Mouse (Mus musculus) CH12.LX (cell line): ENCODE data around the gene Scg5. TPM values are rescaled to one million over a fixed set of nuclear protein-coding genes. Genes with fewer than 3 reads are reported as not detected.

Source experiments
- DNase-seq: peaks from one replicate; pipeline ENCODE4 v3.0.0-alpha.2; 2013; ENCODE audit errors: extremely low read depth
- H3K27ac ChIP-seq: 2 replicates; pipeline ENCODE4 v1.5.1; 2012; ENCODE audit warnings: low read depth, mild to moderate bottlenecking, control low read depth, moderate library complexity; ENCODE audit not compliant: insufficient read depth
- H3K27me3 ChIP-seq: replicated peaks from 2 replicates; pipeline ENCODE3; 2012; ENCODE audit warnings: inconsistent platforms
- H3K36me3 ChIP-seq, 2 experiments: replicated peaks in 1 of 2; 2 replicates each; pipeline versions ENCODE3 to v1.6.1; 2012; ENCODE audit warnings: inconsistent platforms in 1 of 2, low read length in 1 of 2, mild to moderate bottlenecking in 1 of 2, mixed read lengths in 1 of 2, moderate library complexity in 1 of 2; ENCODE audit not compliant: control insufficient read depth in 1 of 2, insufficient read depth in 1 of 2
- H3K4me1 ChIP-seq, 2 experiments: 2 replicates each; pipeline ENCODE4 v1.6.1; 2012; ENCODE audit warnings: inconsistent platforms in 1 of 2, moderate library complexity in 1 of 2; ENCODE audit not compliant: insufficient read depth in 2 of 2, control insufficient read depth in 1 of 2
- H3K4me2 ChIP-seq: 2 replicates; pipeline ENCODE4 v1.6.1; 2012; ENCODE audit warnings: low read depth, mild to moderate bottlenecking, control low read depth; ENCODE audit not compliant: poor library complexity, insufficient read depth, severe bottlenecking
- H3K4me3 ChIP-seq, 3 experiments: fragments of 150-350 bp in 1 of 3; sonication (generic) in 1 of 3; replicated peaks in 1 of 3; 2 replicates each; pipeline versions ENCODE3 to v1.5.1; 2011 to 2012; ENCODE audit warnings: low read depth in 2 of 3, low read length in 2 of 3, mild to moderate bottlenecking in 2 of 3, moderate library complexity in 2 of 3, control low read depth in 1 of 3, improper control_type of control experiment in 1 of 3, inconsistent platforms in 1 of 3, mixed read lengths in 1 of 3; ENCODE audit not compliant: poor library complexity in 1 of 3
- H3K79me2 ChIP-seq: replicated peaks from 2 replicates; pipeline ENCODE4 v1.6.1; 2012; ENCODE audit warnings: mild to moderate bottlenecking, moderate library complexity; ENCODE audit not compliant: control insufficient read depth, poor library complexity, insufficient read depth, severe bottlenecking; ENCODE audit errors: extremely low read depth
- H3K9ac ChIP-seq: 2 replicates; pipeline ENCODE4 v1.6.1; 2012; ENCODE audit warnings: low read depth, mild to moderate bottlenecking, control low read depth, moderate library complexity; ENCODE audit not compliant: insufficient read depth
- H3K9me3 ChIP-seq: replicated peaks from 2 replicates; pipeline ENCODE3; 2012; ENCODE audit warnings: low read length, inconsistent platforms, mixed read lengths
- BHLHE40 ChIP-seq: IDR thresholded peaks from 2 replicates; pipeline ENCODE4 v1.6.1; 2011; ENCODE audit warnings: mild to moderate bottlenecking, low read depth, low read length, improper control_type of control experiment
- CHD1 ChIP-seq: IDR thresholded peaks from 2 replicates; pipeline ENCODE4 v1.6.1; 2012; ENCODE audit warnings: low read depth, low read length, improper control_type of control experiment, inconsistent platforms
- ELF1 ChIP-seq: IDR thresholded peaks from 2 replicates; pipeline ENCODE4 v1.6.1; 2014; ENCODE audit warnings: low read depth, mild to moderate bottlenecking, inconsistent platforms, low read length, improper control_type of control experiment
- ETS1 ChIP-seq: conservative IDR thresholded peaks from 2 replicates; pipeline ENCODE4 v1.6.1; 2012; ENCODE audit warnings: low read depth, mild to moderate bottlenecking, inconsistent platforms, low read length, improper control_type of control experiment, moderate library complexity
- JUND ChIP-seq: conservative IDR thresholded peaks from 2 replicates; pipeline ENCODE4 v1.6.1; 2011; ENCODE audit warnings: low read depth, low read length, improper control_type of control experiment
- MAFK ChIP-seq: IDR thresholded peaks from 2 replicates; pipeline ENCODE4 v1.6.1; 2011; ENCODE audit warnings: low read length, improper control_type of control experiment; ENCODE audit not compliant: insufficient replicate concordance
- MAX ChIP-seq: IDR thresholded peaks from 2 replicates; pipeline ENCODE4 v1.6.1; 2011; ENCODE audit warnings: low read length, improper control_type of control experiment
- MAZ ChIP-seq: IDR thresholded peaks from 2 replicates; pipeline ENCODE4 v1.6.1; 2012; ENCODE audit warnings: low read depth, mild to moderate bottlenecking, inconsistent platforms, low read length, improper control_type of control experiment, moderate library complexity
- MEF2A ChIP-seq: IDR thresholded peaks from 2 replicates; pipeline ENCODE4 v1.6.1; 2014; ENCODE audit warnings: low read depth, mild to moderate bottlenecking, inconsistent platforms, low read length, improper control_type of control experiment, borderline replicate concordance
- MYC ChIP-seq: IDR thresholded peaks from 2 replicates; pipeline ENCODE4 v1.6.1; 2011; ENCODE audit warnings: low read depth, mild to moderate bottlenecking, improper control_type of control experiment, low read length
- PAX5 ChIP-seq: IDR thresholded peaks from 2 replicates; pipeline ENCODE4 v1.6.1; 2012; ENCODE audit warnings: low read length, inconsistent platforms, mixed read lengths
- RAD21 ChIP-seq: IDR thresholded peaks from 2 replicates; pipeline ENCODE4 v1.6.1; 2011; ENCODE audit warnings: low read depth, mild to moderate bottlenecking, low read length, improper control_type of control experiment, moderate library complexity
- RCOR1 ChIP-seq: conservative IDR thresholded peaks from 2 replicates; pipeline ENCODE4 v1.6.1; 2012; ENCODE audit warnings: low read depth, mild to moderate bottlenecking, inconsistent platforms, low read length, improper control_type of control experiment
- SIN3A ChIP-seq: IDR thresholded peaks from 2 replicates; pipeline ENCODE4 v1.6.1; 2012; ENCODE audit warnings: low read length, improper control_type of control experiment, inconsistent platforms
- TCF12 ChIP-seq: IDR thresholded peaks from 2 replicates; pipeline ENCODE4 v1.6.1; 2014; ENCODE audit warnings: low read depth, mild to moderate bottlenecking, inconsistent platforms, low read length, improper control_type of control experiment
- UBTF ChIP-seq: IDR thresholded peaks from 2 replicates; pipeline ENCODE4 v1.6.1; 2012; ENCODE audit warnings: low read depth, mild to moderate bottlenecking, inconsistent platforms, low read length, improper control_type of control experiment, moderate library complexity
- USF1 ChIP-seq: IDR thresholded peaks from 2 replicates; pipeline ENCODE4 v1.6.1; 2014; ENCODE audit warnings: low read depth, mild to moderate bottlenecking, inconsistent platforms, low read length, improper control_type of control experiment
- ZKSCAN1 ChIP-seq: IDR thresholded peaks from 2 replicates; pipeline ENCODE4 v1.6.1; 2012; ENCODE audit warnings: low read depth, inconsistent platforms, low read length, improper control_type of control experiment, borderline replicate concordance
- ZMIZ1 ChIP-seq: IDR thresholded peaks from 2 replicates; pipeline ENCODE4 v1.6.1; 2012; ENCODE audit warnings: low read depth, mild to moderate bottlenecking, inconsistent platforms, low read length, improper control_type of control experiment
- ZNF384 ChIP-seq: IDR thresholded peaks from 2 replicates; pipeline ENCODE4 v1.6.1; 2012; ENCODE audit warnings: low read depth, low read length, improper control_type of control experiment, inconsistent platforms
- dilution Hi-C: fragments of 300-500 bp; cut with MboI; formaldehyde crosslinking; loops from 2 replicates; pipeline ENCODE4 v1.14.3; 2020; ENCODE audit warnings: low sequenced_read_pairs; ENCODE audit not compliant: extremely low pct_unique_long_range_greater_than_20kb, extremely low pct_ligation_motif_present
- in situ Hi-C: fragments of 300-500 bp; cut with MboI; formaldehyde crosslinking; loops from 3 replicates; pipeline ENCODE4 v1.14.3; 2019; ENCODE audit warnings: low sequenced_read_pairs, low pct_ligation_motif_present, low pct_unique_long_range_greater_than_20kb, mixed read lengths
- polyA plus RNA-seq: library from polyadenylated mRNA; unstranded; fragments of >175 nt; gene quantifications from 2 replicates; pipeline ENCODE4 v1.2.1, GENCODE M21; 2012; ENCODE audit warnings: low read depth; ENCODE audit not compliant: insufficient read length
- total RNA-seq, 2 experiments: library from RNA; depleted of rRNA; stranded (reverse); fragments of 300-350 nt in 1 of 2; fragments of >200 nt in 1 of 2; gene quantifications; 2 replicates each; pipeline ENCODE4 v1.2.3; 2012 to 2014

Scg5 gene
- total and polyA plus RNA-seq, 3 experiments: not detected

GRCm38 (mm10) chr2:113764968-113765367 is 64.0 kb downstream of the Scg5 start:
- dilution Hi-C loops (no loop called here), in situ Hi-C loops (no loop called here)
- no peaks in the 10 kb centered on the region for H3K36me3 ChIP-seq
- H3K9me3 ChIP-seq: peaks cover 2% of the 10 kb centered on the region
- no peak overlapping the region for H3K4me3 ChIP-seq
- no peak overlapping the region for H3K9ac ChIP-seq
- TF ChIP-seq MAX (no peak), ZNF384 (no peak), PAX5 (no peak), SIN3A (no peak), UBTF (no peak), JUND (no peak), MAZ (no peak), ZKSCAN1 (no peak), USF1 (no peak), BHLHE40 (no peak), MEF2A (no peak), ZMIZ1 (no peak), ETS1 (no peak)
- TF ChIP-seq, all 38 proteins: peak for 0
- Histone ChIP-seq H3K27ac (no peak overlapping the region), H3K79me2 (no peaks in the 10 kb centered on the region), H3K4me2 (no peak overlapping the region), H3K4me1 (no peaks in the 10 kb centered on the region), H3K27me3 (no peaks in the 10 kb centered on the region)
- DNase-seq: no peak

GRCm38 (mm10) chr2:113758311-113759161 is 70.4 kb downstream of the Scg5 start, which contains the start of gene Grem1:
Gene Grem1, minus strand, starts transcription at chr2:113758646.
- no peak for DNase-seq
- TF ChIP-seq RCOR1 (no peak), CHD1 (no peak), USF1 (no peak), MAFK (no peak), MEF2A (no peak), MYC (no peak), RAD21 (no peak), ELF1 (no peak), ETS1 (no peak), TCF12 (no peak), SIN3A (no peak)
- Histone ChIP-seq H3K27ac (no peak within 1 kb of the TSS), H3K79me2 (no peaks in the 10 kb centered on the region), H3K36me3 (no peaks in the 10 kb centered on the region), H3K4me1 (no peaks in the 10 kb centered on the region), H3K4me3 (no peak within 1 kb of the TSS), H3K27me3 (no peaks in the 10 kb centered on the region), H3K4me2 (no peak within 1 kb of the TSS), H3K9ac (no peak within 1 kb of the TSS), H3K9me3 (no peaks in the 10 kb centered on the region)
- in situ Hi-C loops (no loop called here), dilution Hi-C loops (no loop called here)
